Mouse (Mus musculus) left cerebral cortex, adult 11 months (tissue): ENCODE results near the gene Fscn2.
"Not testable (repeated sequence)": the region's sequence is repeated elsewhere in the genome, so short reads cannot be mapped to it uniquely, and the experiment has no call there.

ENCODE experiments used
- DNase-seq: peaks from one replicate; pipeline ENCODE4 v3.0.0; 2022; ENCODE audit warnings: low spot score

Gene Fscn2

DNA sequence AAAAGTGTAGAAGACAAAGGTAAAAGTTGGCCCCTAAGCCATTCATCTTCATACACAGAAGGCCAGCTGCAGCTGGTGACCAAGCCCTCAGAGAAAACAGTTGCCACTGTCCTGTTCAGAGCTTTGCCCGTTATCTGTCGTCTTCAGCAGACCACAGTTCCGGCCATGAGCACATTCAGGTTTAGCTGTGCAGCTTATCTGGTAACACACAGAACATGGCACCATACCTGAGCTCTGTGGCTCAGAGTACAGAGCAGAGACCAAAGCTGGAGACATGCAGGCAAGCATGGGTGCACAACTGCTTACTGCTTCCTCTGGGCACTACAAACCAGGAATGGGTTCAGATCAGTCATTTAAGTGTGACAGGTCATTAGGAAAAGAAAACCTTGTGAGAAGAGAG is 44.5 kb downstream of the Fscn2 start:
- DNase-seq = no peak

- DNase-seq = no peak
These were observed 45.1 kb downstream of the Fscn2 start for GRCm38 (mm10) chr11:120406445-120406844.

DNA sequence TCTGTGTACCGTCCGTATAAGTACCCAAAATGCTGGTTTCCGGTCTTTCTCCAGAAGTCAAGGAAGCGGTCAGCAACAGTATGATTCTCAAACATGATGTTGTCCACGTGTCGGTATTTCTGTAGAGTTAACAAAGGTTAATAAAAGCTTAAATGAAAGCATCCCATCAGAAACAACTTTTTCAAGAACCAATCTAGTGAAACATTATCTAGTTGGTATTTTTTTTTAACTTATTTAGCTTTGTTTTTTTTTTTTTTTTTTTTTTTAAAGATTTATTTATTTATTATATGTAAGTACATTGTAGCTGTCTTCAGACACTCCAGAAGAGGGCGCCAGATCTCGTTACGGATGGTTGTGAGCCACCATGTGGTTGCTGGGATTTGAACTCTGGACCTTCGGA is 52.3 kb downstream of the Fscn2 start:
- DNase-seq = not testable (repeated sequence)
